Mouse (Mus musculus): ENCODE measurements around the gene Serpinh1. TPM values are rescaled to one million over a fixed set of nuclear protein-coding genes. Genes with fewer than 3 reads are reported as not detected.

The Serpinh1 gene
- polyA plus RNA-seq, 1 experiment from 2014 or later: 235 TPM

Other genes starting within 250 kb of the Serpinh1 start
- 16.8 and 18.2 TPM in 2 replicates for gene Uvrag, start 212.1 kb downstream of the Serpinh1 start, polyA plus RNA-seq (2015; fragmentation: Nextera tagmentation; extraction: Ambion mirVana)
- gene Dgat2, start 170.5 kb downstream of the Serpinh1 start, polyA plus RNA-seq (2015; fragmentation: Nextera tagmentation; extraction: Ambion mirVana): 21.4 and 22.0 TPM in 2 replicates
- 1.3 and 1.9 TPM in 2 replicates for gene Mogat2, start 114.6 kb downstream of the Serpinh1 start, polyA plus RNA-seq (2015; fragmentation: Nextera tagmentation; extraction: Ambion mirVana)
- gene Map6, start 85.8 kb downstream of the Serpinh1 start, polyA plus RNA-seq (2015; fragmentation: Nextera tagmentation; extraction: Ambion mirVana): 153 and 155 TPM in 2 replicates
- gene Gdpd5, start 28.2 kb upstream of the Serpinh1 start, polyA plus RNA-seq (2015; fragmentation: Nextera tagmentation; extraction: Ambion mirVana): 51.8 and 53.3 TPM in 2 replicates
- gene Klhl35, start 112.8 kb upstream of the Serpinh1 start, polyA plus RNA-seq (2015; fragmentation: Nextera tagmentation; extraction: Ambion mirVana): 7.1 and 7.5 TPM in 2 replicates
- gene Rps3, start 130.5 kb upstream of the Serpinh1 start, polyA plus RNA-seq (2015; fragmentation: Nextera tagmentation; extraction: Ambion mirVana): 382 and 405 TPM in 2 replicates
- 20.1 and 20.3 TPM in 2 replicates for gene Arrb1, start 182.2 kb upstream of the Serpinh1 start, polyA plus RNA-seq (2015; fragmentation: Nextera tagmentation; extraction: Ambion mirVana)